Mouse (Mus musculus): ENCODE measurements at regions not wholly inside any gene's neighbourhood (a gene's known extent, or its start where the extent isn't known, plus 50 kb on each side); places are given as distances from the start of the nearest gene placed in this dataset.
A peak's percentile ranks its signal among the peaks of the same experiment; 100 is the strongest.

- Histone ChIP-seq H3K4me2 (ENCODE audit: low read depth, low read length) (no peak overlapping the region), H3K9ac (replicated peaks; ENCODE audit: low read depth, low read length) (no peak overlapping the region), H3K4me1 (ENCODE audit: control insufficient read depth, insufficient read depth) (no peaks in the 10 kb centered on the region), H3K4me3 (ENCODE audit: low read depth, low read length) (no peak overlapping the region), H3K27ac (ENCODE audit: low read depth) (no peak overlapping the region), H3K9me3 (replicated peaks; ENCODE audit: control insufficient read depth, low read length) (0 out of 2 replicates have a peak, but pooled peaks cover 4% of the 10 kb centered on the region), H3K36me3 (replicated peaks; ENCODE audit: control insufficient read depth, insufficient read depth, low read length) (no peaks in the 10 kb centered on the region), H3K27me3 (ENCODE audit: control insufficient read depth, insufficient read depth, low read length) (no peaks in the 10 kb centered on the region)
- TF ChIP-seq EP300 (IDR thresholded peaks at IDR 0.05; ENCODE audit: low read depth): no peak
- no peak for TF ChIP-seq CTCF (IDR thresholded peaks at IDR 0.05; ENCODE audit: low read depth)
- DNase-seq (ENCODE audit: low spot score) (no peak), ATAC-seq (ENCODE audit: insufficient read depth, low read depth) (no peak)
- 63% methylated on average over 2 of the region's 2 CpGs for WGBS
Observed at GRCm38 (mm10) chr14:58570021-58570420, 499.7 kb downstream of the Fgf9 start.

- Histone ChIP-seq H3K4me1 (ENCODE audit: control insufficient read depth, insufficient read depth) (no peaks in the 10 kb centered on the region), H3K9me3 (replicated peaks; ENCODE audit: control insufficient read depth, low read length) (0 out of 2 replicates have a peak, but pooled peaks cover 4% of the 10 kb centered on the region), H3K9ac (replicated peaks; ENCODE audit: low read depth, low read length) (no peak overlapping the region), H3K36me3 (replicated peaks; ENCODE audit: control insufficient read depth, insufficient read depth, low read length) (no peaks in the 10 kb centered on the region), H3K27ac (ENCODE audit: low read depth) (no peak overlapping the region), H3K27me3 (ENCODE audit: control insufficient read depth, insufficient read depth, low read length) (no peaks in the 10 kb centered on the region), H3K4me2 (ENCODE audit: low read depth, low read length) (no peak overlapping the region), H3K4me3 (ENCODE audit: low read depth, low read length) (no peak overlapping the region)
- no peak for ATAC-seq (ENCODE audit: insufficient read depth, low read depth)
- no peak for DNase-seq (ENCODE audit: low spot score)
- no peak for TF ChIP-seq CTCF (IDR thresholded peaks at IDR 0.05; ENCODE audit: low read depth)
- TF ChIP-seq EP300 (IDR thresholded peaks at IDR 0.05; ENCODE audit: low read depth): no peak
Observed at GRCm38 (mm10) chr14:58567472-58567871, 497.1 kb downstream of the Fgf9 start.

GRCm38 (mm10) chr14:58563082-58563481, 492.7 kb downstream of the Fgf9 start:
- no peaks in the 10 kb centered on the region for H3K9me3 ChIP-seq (replicated peaks; ENCODE audit: control insufficient read depth, low read length)
- H3K27ac ChIP-seq (ENCODE audit: low read depth): no peak overlapping the region
- H3K4me2 ChIP-seq (ENCODE audit: low read depth, low read length): no peak overlapping the region
- H3K4me3 ChIP-seq (ENCODE audit: low read depth, low read length): no peak overlapping the region
- H3K27me3 ChIP-seq (ENCODE audit: control insufficient read depth, insufficient read depth, low read length): no peaks in the 10 kb centered on the region
- no peaks in the 10 kb centered on the region for H3K4me1 ChIP-seq (ENCODE audit: control insufficient read depth, insufficient read depth)
- ATAC-seq (ENCODE audit: insufficient read depth, low read depth) (no peak), DNase-seq (ENCODE audit: low spot score) (no peak)
- H3K9ac ChIP-seq (replicated peaks; ENCODE audit: low read depth, low read length): no peak overlapping the region
- WGBS: 61% methylated on average over 2 of the region's 2 CpGs
- H3K36me3 ChIP-seq (replicated peaks; ENCODE audit: control insufficient read depth, insufficient read depth, low read length): no peaks in the 10 kb centered on the region
- TF ChIP-seq EP300 (IDR thresholded peaks at IDR 0.05; ENCODE audit: low read depth) (no peak), CTCF (IDR thresholded peaks at IDR 0.05; ENCODE audit: low read depth) (no peak)

GRCm38 (mm10) chr14:58550785-58551184, 480.4 kb downstream of the Fgf9 start:
- no peak overlapping the region for H3K27ac ChIP-seq (ENCODE audit: low read depth)
- no peaks in the 10 kb centered on the region for H3K27me3 ChIP-seq (ENCODE audit: control insufficient read depth, insufficient read depth, low read length)
- no peaks in the 10 kb centered on the region for H3K4me1 ChIP-seq (ENCODE audit: control insufficient read depth, insufficient read depth)
- no peaks in the 10 kb centered on the region for H3K36me3 ChIP-seq (replicated peaks; ENCODE audit: control insufficient read depth, insufficient read depth, low read length)
- H3K4me3 ChIP-seq (ENCODE audit: low read depth, low read length): no peak overlapping the region
- ATAC-seq (ENCODE audit: insufficient read depth, low read depth): no peak
- no peaks in the 10 kb centered on the region for H3K9me3 ChIP-seq (replicated peaks; ENCODE audit: control insufficient read depth, low read length)
- TF ChIP-seq CTCF (IDR thresholded peaks at IDR 0.05; ENCODE audit: low read depth) (no peak), EP300 (IDR thresholded peaks at IDR 0.05; ENCODE audit: low read depth) (no peak)
- WGBS: 88% methylated on average over 1 of the region's 2 CpGs
- no peak for DNase-seq (ENCODE audit: low spot score)
- H3K9ac ChIP-seq (replicated peaks; ENCODE audit: low read depth, low read length): no peak overlapping the region
- no peak overlapping the region for H3K4me2 ChIP-seq (ENCODE audit: low read depth, low read length)

GRCm38 (mm10) chr14:58545778-58546177, 475.4 kb downstream of the Fgf9 start:
- Histone ChIP-seq H3K36me3 (replicated peaks; ENCODE audit: control insufficient read depth, insufficient read depth, low read length) (no peaks in the 10 kb centered on the region), H3K9me3 (replicated peaks; ENCODE audit: control insufficient read depth, low read length) (no peaks in the 10 kb centered on the region), H3K4me2 (ENCODE audit: low read depth, low read length) (no peak overlapping the region), H3K4me3 (ENCODE audit: low read depth, low read length) (no peak overlapping the region), H3K27ac (ENCODE audit: low read depth) (no peak overlapping the region), H3K27me3 (ENCODE audit: control insufficient read depth, insufficient read depth, low read length) (no peaks in the 10 kb centered on the region), H3K4me1 (ENCODE audit: control insufficient read depth, insufficient read depth) (no peaks in the 10 kb centered on the region), H3K9ac (replicated peaks; ENCODE audit: low read depth, low read length) (no peak overlapping the region)
- TF ChIP-seq CTCF (IDR thresholded peaks at IDR 0.05; ENCODE audit: low read depth) (no peak), EP300 (IDR thresholded peaks at IDR 0.05; ENCODE audit: low read depth) (no peak)
- peak; percentile 27; the same call in 1 of the 2 replicates for ATAC-seq (ENCODE audit: insufficient read depth, low read depth)
- WGBS: 8% methylated on average over 5 of the region's 5 CpGs
- peak; percentile 5 for DNase-seq (ENCODE audit: low spot score)

GRCm38 (mm10) chr14:58543140-58543767, 472.9 kb downstream of the Fgf9 start:
- no peak overlapping the region for H3K9ac ChIP-seq (replicated peaks; ENCODE audit: low read depth, low read length)
- WGBS: 79% methylated on average over 10 of the region's 10 CpGs
- H3K4me1 ChIP-seq (ENCODE audit: control insufficient read depth, insufficient read depth): no peaks in the 10 kb centered on the region
- no peak for ATAC-seq (ENCODE audit: insufficient read depth, low read depth)
- H3K27ac ChIP-seq (ENCODE audit: low read depth): no peak overlapping the region
- no peaks in the 10 kb centered on the region for H3K36me3 ChIP-seq (replicated peaks; ENCODE audit: control insufficient read depth, insufficient read depth, low read length)
- H3K27me3 ChIP-seq (ENCODE audit: control insufficient read depth, insufficient read depth, low read length): no peaks in the 10 kb centered on the region
- no peak overlapping the region for H3K4me3 ChIP-seq (ENCODE audit: low read depth, low read length)
- no peak overlapping the region for H3K4me2 ChIP-seq (ENCODE audit: low read depth, low read length)
- TF ChIP-seq CTCF (IDR thresholded peaks at IDR 0.05; ENCODE audit: low read depth) (no peak), EP300 (IDR thresholded peaks at IDR 0.05; ENCODE audit: low read depth) (no peak)
- DNase-seq (ENCODE audit: low spot score): no peak
- no peaks in the 10 kb centered on the region for H3K9me3 ChIP-seq (replicated peaks; ENCODE audit: control insufficient read depth, low read length)

Data from heart, postnatal 0 days (tissue).